Mouse (Mus musculus): ENCODE data around the gene Aes. TPM values are rescaled to one million over a fixed set of nuclear protein-coding genes. Genes with fewer than 3 reads are reported as not detected.

The Aes gene
- polyA plus RNA-seq, 1 experiment from 2014 or later, result 266 TPM

DNA sequence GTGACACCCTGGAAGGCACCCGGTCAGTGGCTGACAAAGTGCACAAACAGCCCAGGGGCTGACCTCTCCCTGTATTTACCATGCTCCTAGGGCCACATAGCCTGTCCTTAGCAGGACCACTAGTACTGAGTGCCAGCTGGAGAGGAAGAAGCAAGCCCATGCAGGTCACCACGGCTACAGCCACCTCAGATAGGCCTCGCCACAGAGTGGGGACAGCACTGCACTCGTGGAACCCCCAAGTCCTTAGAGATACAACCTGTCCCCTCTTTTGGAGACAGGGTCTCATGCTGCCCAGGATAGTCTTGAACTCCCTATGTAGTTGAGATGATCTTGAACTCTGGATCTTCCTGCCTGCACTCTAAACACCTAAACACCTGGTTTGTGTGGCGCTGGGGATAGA is 17.9 kb upstream of the Aes start:
- WGBS, result 92% methylated on average over 5 of the region's 5 CpGs
- Histone ChIP-seq H3K4me2 (ENCODE audit: low read depth) (no peak overlapping the region), H3K9ac (ENCODE audit: low read length) (no peak overlapping the region), H3K4me1 (ENCODE audit: control insufficient read depth, insufficient read depth, low read length) (peaks cover 25% of the 10 kb centered on the region), H3K27me3 (ENCODE audit: control insufficient read depth, insufficient read depth, low read length) (no peaks in the 10 kb centered on the region), H3K27ac (ENCODE audit: low read depth, low read length) (no peak overlapping the region), H3K4me3 (ENCODE audit: low read depth, low read length) (no peak overlapping the region), H3K36me3 (ENCODE audit: control insufficient read depth, insufficient read depth, low read length) (no peaks in the 10 kb centered on the region), H3K9me3 (ENCODE audit: control insufficient read depth, low read length) (no peaks in the 10 kb centered on the region)
- ATAC-seq (ENCODE audit: insufficient read depth, low FRiP score, low TSS enrichment), result no peak
- DNase-seq (ENCODE audit: low spot score), result no peak

DNA sequence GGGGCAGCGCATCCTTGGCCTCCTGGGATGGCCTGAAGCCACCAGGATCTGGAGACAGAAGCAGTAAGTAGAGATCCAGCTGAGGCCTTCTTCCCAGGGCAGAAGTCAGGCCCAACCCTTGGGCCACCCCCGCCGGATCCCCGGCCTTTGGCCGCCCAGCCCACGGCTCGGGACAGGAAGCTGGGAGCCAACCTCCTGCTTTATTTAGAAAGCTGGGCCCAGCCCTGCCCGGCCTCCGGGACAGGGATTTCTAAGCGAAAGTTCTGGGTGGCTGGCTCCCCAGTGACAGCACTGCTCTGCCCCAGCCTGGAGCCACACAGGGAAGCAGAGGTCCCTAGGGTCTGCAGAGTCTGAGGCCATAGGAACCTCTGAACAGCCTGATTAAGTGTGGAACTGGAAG is 17.5 kb upstream of the Aes start:
- ATAC-seq (ENCODE audit: insufficient read depth, low FRiP score, low TSS enrichment) (no peak), DNase-seq (ENCODE audit: low spot score) (no peak)
- H3K27ac ChIP-seq (ENCODE audit: low read depth, low read length), result no peak overlapping the region
- peaks cover 25% of the 10 kb centered on the region for H3K4me1 ChIP-seq (ENCODE audit: control insufficient read depth, insufficient read depth, low read length)
- H3K4me3 ChIP-seq (ENCODE audit: low read depth, low read length), result no peak overlapping the region
- no peak overlapping the region for H3K9ac ChIP-seq (ENCODE audit: low read length)
- H3K9me3 ChIP-seq (ENCODE audit: control insufficient read depth, low read length), result no peaks in the 10 kb centered on the region
- no peak overlapping the region for H3K4me2 ChIP-seq (ENCODE audit: low read depth)
- H3K36me3 ChIP-seq (ENCODE audit: control insufficient read depth, insufficient read depth, low read length), result no peaks in the 10 kb centered on the region
- WGBS, result 81% methylated on average over 10 of the region's 10 CpGs
- H3K27me3 ChIP-seq (ENCODE audit: control insufficient read depth, insufficient read depth, low read length), result no peaks in the 10 kb centered on the region

DNA sequence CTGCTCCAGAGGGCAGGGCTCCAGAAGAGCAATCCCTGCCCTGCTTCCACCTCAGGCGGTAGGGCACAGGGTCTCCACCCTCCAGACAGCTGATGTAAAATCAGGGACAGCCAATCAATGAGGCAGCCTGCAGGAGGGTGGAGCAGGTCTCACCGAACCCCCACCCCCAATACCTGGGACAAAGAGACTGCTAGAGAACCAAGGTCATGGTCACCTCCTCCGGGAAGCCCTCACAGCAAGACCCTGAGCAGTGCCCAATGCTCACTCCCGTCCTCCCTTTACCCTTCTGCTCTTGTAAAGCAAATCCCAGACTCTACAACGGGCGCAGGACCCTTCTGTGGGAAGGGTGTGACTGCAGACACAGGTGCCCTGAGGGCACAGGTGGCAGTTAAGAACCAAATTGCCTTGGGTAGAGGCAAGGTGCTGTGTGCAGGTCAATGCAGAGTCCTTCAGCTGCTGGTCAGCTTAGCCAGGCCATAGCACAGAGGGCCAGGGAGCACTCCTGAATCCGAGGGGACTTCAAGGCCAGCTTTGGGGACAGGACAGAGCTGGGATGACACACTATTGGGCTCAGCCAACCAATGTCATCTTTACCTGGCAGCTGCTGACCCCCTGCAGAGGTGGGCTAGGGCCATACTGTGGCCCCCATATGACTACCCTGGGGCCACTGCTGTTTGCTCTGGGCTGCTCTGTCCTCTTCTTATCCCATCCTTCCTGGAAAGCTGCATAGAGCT is 16.4 kb upstream of the Aes start:
- H3K4me3 ChIP-seq (ENCODE audit: low read depth, low read length), result peak overlapping the region; percentile 4; the same call in 1 of the 2 replicates
- H3K27ac ChIP-seq (ENCODE audit: low read depth, low read length), result no peak overlapping the region
- no peaks in the 10 kb centered on the region for H3K9me3 ChIP-seq (ENCODE audit: control insufficient read depth, low read length)
- H3K27me3 ChIP-seq (ENCODE audit: control insufficient read depth, insufficient read depth, low read length), result no peaks in the 10 kb centered on the region
- H3K9ac ChIP-seq (ENCODE audit: low read length), result peak overlapping the region; percentile 88
- H3K36me3 ChIP-seq (ENCODE audit: control insufficient read depth, insufficient read depth, low read length), result no peaks in the 10 kb centered on the region
- DNase-seq (ENCODE audit: low spot score) (no peak), ATAC-seq (ENCODE audit: insufficient read depth, low FRiP score, low TSS enrichment) (no peak)
- H3K4me2 ChIP-seq (ENCODE audit: low read depth), result 0 out of 2 replicates have a peak overlapping the region, but pooled peaks have one; percentile 8
- WGBS, result 74% methylated on average over 7 of the region's 7 CpGs
- peaks cover 25% of the 10 kb centered on the region for H3K4me1 ChIP-seq (ENCODE audit: control insufficient read depth, insufficient read depth, low read length)

DNA sequence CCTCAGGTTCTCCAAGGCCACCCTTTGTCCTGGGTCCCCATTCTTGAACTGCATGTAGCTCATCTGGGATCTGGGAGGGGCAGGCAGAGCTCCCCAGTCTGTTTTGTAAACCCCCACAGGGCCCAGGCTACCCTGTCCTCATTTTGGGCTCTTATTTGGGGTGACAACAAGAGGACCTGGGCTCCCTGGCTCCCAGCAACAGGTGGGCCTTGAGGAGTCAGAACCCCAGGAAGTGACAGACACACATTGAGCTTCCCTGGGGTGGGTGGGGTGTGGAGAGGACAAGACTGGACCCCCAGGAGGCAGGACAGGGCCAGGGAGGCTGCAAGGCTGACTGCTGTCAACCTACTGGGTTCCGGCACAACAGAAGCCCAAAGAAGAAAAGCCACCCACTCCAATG is 15.7 kb upstream of the Aes start:
- no peak for DNase-seq (ENCODE audit: low spot score)
- no peak for ATAC-seq (ENCODE audit: insufficient read depth, low FRiP score, low TSS enrichment)

DNA sequence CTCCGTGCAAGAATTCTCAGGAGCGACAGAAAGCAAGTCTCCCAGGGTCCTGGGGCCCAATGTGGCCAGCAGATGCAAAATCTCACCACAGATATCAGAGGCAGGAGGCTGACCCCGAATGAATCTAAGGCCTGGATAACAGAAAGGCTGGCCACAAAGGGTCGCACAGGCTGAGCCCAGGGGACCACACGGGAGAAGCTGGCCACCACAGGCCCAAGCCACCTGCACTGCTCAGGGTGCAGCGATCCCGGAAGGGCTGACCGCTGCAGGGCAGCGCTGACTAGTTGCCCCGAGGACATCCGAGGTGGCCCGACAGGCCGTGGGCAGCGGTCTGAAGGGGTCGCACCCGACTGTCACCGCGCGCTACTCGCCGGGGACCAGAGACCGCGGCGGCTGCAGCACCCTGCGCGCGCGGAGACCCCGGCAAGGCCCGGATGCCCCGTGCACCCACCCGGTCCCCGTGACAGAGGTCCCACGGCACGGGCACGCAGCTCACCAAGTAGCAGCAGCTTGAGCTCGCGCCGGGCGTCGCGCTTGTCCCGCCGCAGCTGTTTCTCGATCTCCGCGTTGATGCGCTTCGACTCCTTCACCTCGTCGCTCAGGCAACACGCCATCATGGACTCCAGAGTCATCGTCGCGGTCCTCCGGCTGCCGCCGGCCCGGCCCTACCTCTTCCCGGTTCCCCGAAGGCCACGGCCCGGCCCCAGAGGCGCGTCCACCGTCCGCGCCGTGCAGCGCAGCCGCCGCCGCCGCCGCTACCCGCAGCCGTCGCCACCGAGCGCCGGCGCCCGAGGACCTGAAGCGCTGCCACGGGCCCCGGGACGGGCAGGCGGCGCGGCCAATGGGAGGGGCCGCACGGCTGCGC is 14.8 kb upstream of the Aes start:
- WGBS, result under 1% methylated on average over 86 of the region's 93 CpGs
- Histone ChIP-seq H3K4me3 (ENCODE audit: low read depth, low read length) (peak overlapping the region; percentile 85), H3K9ac (ENCODE audit: low read length) (peak overlapping the region; percentile 88), H3K27me3 (ENCODE audit: control insufficient read depth, insufficient read depth, low read length) (no peaks in the 10 kb centered on the region), H3K9me3 (ENCODE audit: control insufficient read depth, low read length) (no peaks in the 10 kb centered on the region), H3K4me2 (ENCODE audit: low read depth) (peak overlapping the region; percentile 98), H3K36me3 (ENCODE audit: control insufficient read depth, insufficient read depth, low read length) (no peaks in the 10 kb centered on the region), H3K4me1 (ENCODE audit: control insufficient read depth, insufficient read depth, low read length) (peaks cover 25% of the 10 kb centered on the region), H3K27ac (ENCODE audit: low read depth, low read length) (peak overlapping the region; percentile 60; the same call in 1 of the 2 replicates)
- no peak for DNase-seq (ENCODE audit: low spot score)
- ATAC-seq (ENCODE audit: insufficient read depth, low FRiP score, low TSS enrichment), result peak; percentile 16

More for the DNA sequence above, 15.7 kb upstream of the Aes start:
- Histone ChIP-seq H3K27me3 (ENCODE audit: control insufficient read depth, insufficient read depth, low read length) (no peaks in the 10 kb centered on the region), H3K27ac (ENCODE audit: low read depth, low read length) (no peak overlapping the region), H3K4me2 (ENCODE audit: low read depth) (peak overlapping the region; percentile 98), H3K36me3 (ENCODE audit: control insufficient read depth, insufficient read depth, low read length) (no peaks in the 10 kb centered on the region), H3K4me3 (ENCODE audit: low read depth, low read length) (peak overlapping the region; percentile 85), H3K9ac (ENCODE audit: low read length) (peak overlapping the region; percentile 88), H3K4me1 (ENCODE audit: control insufficient read depth, insufficient read depth, low read length) (peaks cover 25% of the 10 kb centered on the region), H3K9me3 (ENCODE audit: control insufficient read depth, low read length) (no peaks in the 10 kb centered on the region)
- 81% methylated on average over 1 of the region's 1 CpGs for WGBS

DNA sequence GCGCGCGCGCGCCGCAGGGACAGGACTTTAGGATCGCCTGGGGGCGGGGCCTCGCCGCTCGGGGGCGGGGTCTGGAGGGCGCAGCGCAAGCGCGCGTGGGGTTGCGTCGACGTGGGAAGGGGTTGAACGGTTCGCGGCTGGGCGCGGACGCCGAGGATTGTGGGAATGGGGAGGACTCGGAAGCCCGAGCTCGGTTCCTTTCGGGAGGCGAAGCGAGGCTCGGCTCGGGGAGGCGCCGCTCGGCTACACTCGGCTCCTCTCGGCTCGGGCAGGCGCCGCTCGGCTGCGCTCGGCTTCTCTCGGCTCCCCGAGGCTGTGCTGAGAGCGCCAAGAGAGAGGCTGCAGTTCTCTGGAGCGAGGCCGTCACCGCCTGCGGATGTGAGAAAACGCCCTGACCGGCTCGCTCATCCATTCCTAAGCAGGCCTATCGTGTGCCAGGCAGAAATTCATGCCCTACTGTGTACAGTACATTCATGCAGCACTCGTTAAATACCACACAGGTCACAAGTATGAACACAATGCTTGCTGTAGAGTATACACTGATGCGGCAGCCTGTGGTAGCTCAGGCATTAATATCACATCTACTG is 14.0 kb upstream of the Aes start, which contains the start of gene Gna11:
Gna11 (minus strand) TSS at position 30 of the 587 bp plus-strand sequence.
- peak within 1 kb of the TSS; percentile 98 for H3K4me2 ChIP-seq (ENCODE audit: low read depth)
- H3K4me1 ChIP-seq (ENCODE audit: control insufficient read depth, insufficient read depth, low read length), result peaks cover 25% of the 10 kb centered on the region
- peak within 1 kb of the TSS; percentile 85 for H3K4me3 ChIP-seq (ENCODE audit: low read depth, low read length)
- peak within 1 kb of the TSS; percentile 88 for H3K9ac ChIP-seq (ENCODE audit: low read length)
- no peaks in the 10 kb centered on the region for H3K27me3 ChIP-seq (ENCODE audit: control insufficient read depth, insufficient read depth, low read length)
- H3K27ac ChIP-seq (ENCODE audit: low read depth, low read length), result peak within 1 kb of the TSS; percentile 60
- no peaks in the 10 kb centered on the region for H3K36me3 ChIP-seq (ENCODE audit: control insufficient read depth, insufficient read depth, low read length)
- DNase-seq (ENCODE audit: low spot score) (peak; percentile 100), ATAC-seq (ENCODE audit: insufficient read depth, low FRiP score, low TSS enrichment) (peak; percentile 94)
- no peaks in the 10 kb centered on the region for H3K9me3 ChIP-seq (ENCODE audit: control insufficient read depth, low read length)
- WGBS, result 1% methylated on average over 51 of the region's 59 CpGs

DNA sequence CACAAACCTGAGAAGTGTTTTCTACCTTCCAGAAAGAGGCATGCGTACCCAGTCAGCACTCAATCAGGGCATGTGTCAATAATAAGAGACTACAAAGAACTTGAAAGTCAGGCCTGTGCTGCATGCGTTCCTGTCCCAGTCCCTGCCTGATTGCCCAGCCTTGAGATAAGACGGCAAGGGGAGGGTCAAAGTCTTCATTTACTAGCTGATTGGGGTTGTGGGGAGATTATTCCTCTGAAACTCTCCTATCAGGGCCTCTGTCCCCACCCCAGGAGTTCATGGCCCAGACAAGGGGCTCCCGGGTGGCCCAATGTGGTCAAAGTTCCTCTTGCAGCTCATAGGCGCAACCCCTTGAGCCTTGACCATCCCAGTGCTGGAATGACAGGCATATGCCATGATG is 13.0 kb upstream of the Aes start:
- H3K4me1 ChIP-seq (ENCODE audit: control insufficient read depth, insufficient read depth, low read length), result peaks cover 25% of the 10 kb centered on the region
- H3K4me3 ChIP-seq (ENCODE audit: low read depth, low read length), result no peak overlapping the region
- DNase-seq (ENCODE audit: low spot score) (no peak), ATAC-seq (ENCODE audit: insufficient read depth, low FRiP score, low TSS enrichment) (no peak)
- no peaks in the 10 kb centered on the region for H3K36me3 ChIP-seq (ENCODE audit: control insufficient read depth, insufficient read depth, low read length)
- no peaks in the 10 kb centered on the region for H3K27me3 ChIP-seq (ENCODE audit: control insufficient read depth, insufficient read depth, low read length)
- no peaks in the 10 kb centered on the region for H3K9me3 ChIP-seq (ENCODE audit: control insufficient read depth, low read length)
- no peak overlapping the region for H3K9ac ChIP-seq (ENCODE audit: low read length)
- H3K27ac ChIP-seq (ENCODE audit: low read depth, low read length), result no peak overlapping the region
- 73% methylated on average over 5 of the region's 5 CpGs for WGBS
- no peak overlapping the region for H3K4me2 ChIP-seq (ENCODE audit: low read depth)

DNA sequence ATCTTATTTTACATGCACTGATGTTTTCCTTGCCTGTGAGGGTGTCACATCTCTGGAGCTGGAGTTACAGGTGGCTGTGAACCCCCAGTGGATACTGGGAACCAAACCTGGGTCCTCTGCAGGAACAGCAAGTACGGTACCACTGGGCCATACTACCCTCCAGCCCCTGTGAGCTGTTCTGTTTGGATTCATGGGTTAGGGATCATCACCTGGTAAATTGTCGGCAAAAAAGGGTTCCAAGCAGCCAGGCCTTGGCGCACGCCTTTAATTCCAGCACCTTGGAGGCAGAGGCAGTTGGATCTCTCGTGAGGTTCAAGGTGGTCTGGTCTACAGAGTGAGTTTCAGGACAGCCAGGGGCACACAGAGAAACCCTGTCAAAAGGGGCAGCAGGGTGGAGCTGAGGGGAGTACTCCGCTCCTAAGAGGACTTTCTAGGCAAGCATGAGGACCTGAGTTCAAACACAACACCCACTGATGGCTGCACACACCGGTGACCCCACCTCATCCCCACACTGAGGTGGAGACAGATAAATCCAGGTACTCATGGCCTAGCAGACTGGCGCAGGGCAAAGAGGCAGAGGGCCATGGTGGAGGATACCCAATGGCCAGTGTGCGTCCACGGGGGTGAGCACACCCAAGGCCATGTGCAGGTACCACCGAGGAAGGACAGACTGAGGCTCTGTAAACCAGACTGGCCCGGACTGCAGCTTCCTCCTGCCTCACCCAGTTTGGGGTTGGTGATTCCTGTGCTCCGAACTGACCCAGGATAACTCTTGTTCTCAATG is 12.3 kb upstream of the Aes start:
- ATAC-seq (ENCODE audit: insufficient read depth, low FRiP score, low TSS enrichment), result no peak
- Histone ChIP-seq H3K4me3 (ENCODE audit: low read depth, low read length) (no peak overlapping the region), H3K9ac (ENCODE audit: low read length) (no peak overlapping the region), H3K36me3 (ENCODE audit: control insufficient read depth, insufficient read depth, low read length) (no peaks in the 10 kb centered on the region), H3K4me2 (ENCODE audit: low read depth) (no peak overlapping the region), H3K27me3 (ENCODE audit: control insufficient read depth, insufficient read depth, low read length) (no peaks in the 10 kb centered on the region), H3K27ac (ENCODE audit: low read depth, low read length) (no peak overlapping the region), H3K4me1 (ENCODE audit: control insufficient read depth, insufficient read depth, low read length) (peaks cover 21% of the 10 kb centered on the region), H3K9me3 (ENCODE audit: control insufficient read depth, low read length) (no peaks in the 10 kb centered on the region)
- DNase-seq (ENCODE audit: low spot score), result no peak
- 92% methylated on average over 13 of the region's 13 CpGs for WGBS
